Mouse (Mus musculus) spleen, postnatal 14 days (tissue): ENCODE measurements around the gene Tmem59l.

Experiments
- DNase-seq, 2 experiments: peaks; one replicate each; pipeline ENCODE4 v3.0.0; 2021 to 2022; ENCODE audit warnings: low spot score in 2 of 2

Tmem59l gene

GRCm38 (mm10) chr8:70460606-70461005 lies 26.6 kb downstream of the Tmem59l start:
- DNase-seq = no peak

GRCm38 (mm10) chr8:70460199-70460598 lies 27.0 kb downstream of the Tmem59l start:
- DNase-seq = no peak

GRCm38 (mm10) chr8:70459636-70460035 lies 27.5 kb downstream of the Tmem59l start:
- no peak for DNase-seq

- no peak for DNase-seq
Measured at GRCm38 (mm10) chr8:70458462-70458861, 28.7 kb downstream of the Tmem59l start.

- DNase-seq = no peak
Measured at GRCm38 (mm10) chr8:70457882-70458281, 29.3 kb downstream of the Tmem59l start.

GRCm38 (mm10) chr8:70456996-70457395 lies 30.2 kb downstream of the Tmem59l start:
- DNase-seq = no peak

GRCm38 (mm10) chr8:70453852-70454251 lies 33.3 kb downstream of the Tmem59l start:
- no peak for DNase-seq

GRCm38 (mm10) chr8:70452196-70452966 lies 34.8 kb downstream of the Tmem59l start:
- DNase-seq = no peak

GRCm38 (mm10) chr8:70447639-70448420 lies 39.3 kb downstream of the Tmem59l start:
- DNase-seq = no peak

GRCm38 (mm10) chr8:70445988-70446387 lies 41.2 kb downstream of the Tmem59l start:
- no peak for DNase-seq

GRCm38 (mm10) chr8:70443326-70443725 lies 43.8 kb downstream of the Tmem59l start:
- no peak for DNase-seq

GRCm38 (mm10) chr8:70441565-70441964 lies 45.6 kb downstream of the Tmem59l start:
- DNase-seq = no peak

GRCm38 (mm10) chr8:70440246-70440645 lies 46.9 kb downstream of the Tmem59l start:
- no peak for DNase-seq

- DNase-seq = no peak
Measured at GRCm38 (mm10) chr8:70439848-70440179, 47.3 kb downstream of the Tmem59l start.

- peak; percentile 95 to 96 for DNase-seq
Measured at GRCm38 (mm10) chr8:70439055-70439847, 47.9 kb downstream of the Tmem59l start, which contains the start of gene Crtc1. Crtc1 (minus strand) TSS chr8:70439579.

GRCm38 (mm10) chr8:70438423-70438822 lies 48.7 kb downstream of the Tmem59l start:
- no peak for DNase-seq

GRCm38 (mm10) chr8:70435156-70435555 lies 52.0 kb downstream of the Tmem59l start:
- DNase-seq = no peak
